Mouse (Mus musculus) testis, adult 10 weeks (tissue): Measurements from ENCODE around the gene Rps19bp1. TPM values are rescaled to one million over a fixed set of nuclear protein-coding genes. Genes with fewer than 3 reads are reported as not detected.

Source experiments
- polyA plus RNA-seq: library from polyadenylated mRNA; stranded (reverse); fragments of 350-450 nt; fragmentation: Illumina TruSeq; extraction: RNeasy Lipid Tissue Mini Kit (QIAGEN cat#74804); gene quantifications from one replicate; pipeline ENCODE4 v1.2.3, GENCODE M21; 2014; ENCODE audit warnings: low read depth, low replicate concordance

The Rps19bp1 gene
- 3.8 TPM for polyA plus RNA-seq

GRCm38 (mm10) chr15:80263610-80264575 lies at the start of gene Rps19bp1:
Gene Rps19bp1 (minus strand): TSS chr15:80264315.

DNA sequence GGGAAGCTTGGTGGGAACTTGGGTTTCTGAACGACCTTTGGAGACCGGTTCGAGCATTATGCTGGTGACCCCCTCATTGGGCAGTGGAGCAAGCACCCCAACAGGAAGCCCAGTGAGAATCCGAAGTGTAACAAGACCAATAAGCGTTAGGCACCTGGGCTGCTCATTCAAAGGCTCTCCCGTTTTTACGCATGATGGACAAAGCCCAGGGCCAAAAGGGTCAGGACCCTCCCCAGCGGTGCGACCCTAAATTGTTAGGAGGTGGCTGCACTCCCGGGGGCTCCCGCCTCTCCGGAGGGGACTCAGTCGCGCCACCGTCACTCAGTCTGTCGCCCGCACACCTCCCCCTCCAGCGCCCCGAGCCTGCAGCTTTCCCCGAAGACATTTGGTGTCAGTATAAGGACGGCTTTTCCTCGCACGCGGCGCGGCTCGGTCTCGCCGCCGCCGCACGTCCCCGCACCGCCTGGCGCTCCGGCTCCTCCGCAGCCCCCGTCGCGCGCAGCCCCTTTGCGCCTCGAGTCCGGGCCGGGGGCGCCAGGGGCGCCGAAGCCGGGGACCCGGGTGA lies 22.8 kb upstream of the Rps19bp1 start, which contains the start of gene Cacna1i:
TSS of gene Cacna1i (plus strand) at position 388 of the 565 bp plus-strand sequence.

DNA sequence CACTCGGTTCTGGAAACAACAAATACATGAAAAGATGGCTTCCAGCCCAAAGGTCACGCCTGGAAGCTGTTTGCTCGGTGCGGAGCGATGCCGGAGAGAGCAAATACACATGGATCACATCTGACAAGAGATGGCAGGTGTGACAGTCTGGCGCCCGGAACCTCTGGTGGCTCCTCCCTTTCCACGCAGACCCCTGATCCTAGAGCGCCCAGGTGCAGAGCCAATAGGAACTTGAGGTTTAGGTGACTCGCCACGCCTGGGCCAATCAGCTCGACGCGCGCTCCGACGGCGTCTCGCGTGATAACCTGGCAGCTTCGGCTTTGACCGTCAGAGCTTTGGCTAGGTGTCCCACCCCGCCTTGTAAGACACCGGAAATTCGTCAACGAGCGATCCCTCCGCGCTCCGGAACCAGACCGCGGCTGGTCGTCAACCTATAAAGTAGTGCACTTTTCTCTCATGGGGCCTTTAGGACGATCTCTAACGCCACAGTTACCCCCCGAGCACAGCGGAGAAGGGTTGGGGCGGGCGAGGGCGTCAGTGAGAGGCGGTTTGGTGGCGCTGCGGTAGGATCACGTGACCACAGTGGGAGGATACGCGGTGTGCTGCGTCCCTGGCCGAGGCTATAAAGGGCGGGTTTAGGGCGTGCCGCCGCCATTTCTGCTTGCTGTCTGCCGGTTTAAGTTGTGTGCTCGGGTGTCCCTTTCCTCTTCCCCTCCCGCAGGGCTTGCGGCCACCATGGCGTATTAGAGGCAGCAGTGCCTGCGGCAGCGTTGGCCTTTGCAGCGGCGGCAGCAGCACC lies 9.1 kb downstream of the Rps19bp1 start, which contains the start of gene Atf4:
TSS of gene Atf4 (plus strand) at position 338 of the 799 bp plus-strand sequence.

DNA sequence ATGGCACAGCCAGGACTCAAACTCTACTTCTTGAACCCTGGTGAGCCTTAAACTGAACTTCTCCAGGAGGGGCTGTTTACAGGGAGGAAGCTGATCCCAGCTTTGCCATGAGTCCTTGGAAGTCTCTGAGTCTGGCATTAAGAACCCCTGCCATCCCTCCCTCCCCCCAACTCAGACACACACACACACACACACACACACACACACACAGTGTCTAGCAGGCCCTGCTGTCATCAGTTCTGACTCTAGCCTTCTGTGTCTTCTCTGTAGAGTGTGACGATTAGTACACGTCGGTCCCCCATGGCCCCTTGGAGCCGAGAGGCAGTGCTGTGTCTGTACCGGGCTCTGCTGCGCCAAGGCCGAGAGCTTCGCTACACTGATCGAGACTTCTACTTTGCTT lies 28.6 kb downstream of the Rps19bp1 start, which contains the start of gene AC140267.1:
TSS of gene AC140267.1 (plus strand) at position 301 of the 400 bp plus-strand sequence.

DNA sequence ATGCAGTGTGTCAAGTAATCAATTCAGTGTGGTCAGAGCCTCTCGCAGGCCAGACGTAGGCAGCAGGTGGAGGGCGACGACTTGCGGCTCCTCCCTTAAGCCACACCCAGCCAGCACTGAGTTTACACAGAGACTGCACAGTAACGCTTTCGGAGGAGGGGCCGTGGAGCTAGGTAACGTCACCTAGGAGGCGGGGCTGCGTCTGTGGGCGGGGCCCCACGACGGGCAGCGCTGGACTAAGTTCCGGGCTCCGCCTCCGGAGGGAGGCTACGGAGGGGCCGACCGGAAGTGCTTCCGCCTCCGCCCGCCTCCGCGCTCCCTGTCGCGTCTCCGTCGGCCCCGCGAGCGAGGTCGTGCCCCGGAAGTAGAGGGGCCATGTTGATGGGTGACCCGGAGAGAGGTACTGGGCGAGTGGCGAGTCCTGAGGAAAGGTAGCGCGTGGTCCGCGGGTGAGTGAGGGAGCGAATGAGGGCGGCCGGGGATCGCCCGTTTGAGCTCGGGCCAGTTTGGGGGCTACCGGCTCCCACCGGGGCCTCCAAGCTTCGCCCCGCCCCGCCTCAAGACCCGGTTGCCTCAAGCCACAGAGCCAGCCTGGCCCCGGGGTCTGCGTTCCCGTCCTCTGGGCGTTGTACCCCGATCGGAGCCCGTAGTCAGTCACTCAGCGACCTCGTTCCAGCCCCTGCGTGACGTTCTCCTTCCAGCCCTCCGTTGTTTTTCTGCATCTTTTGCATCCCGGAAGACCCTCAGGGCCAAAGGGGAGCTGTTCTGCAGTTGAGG lies 30.2 kb downstream of the Rps19bp1 start, which contains the start of gene Mief1:
TSS of gene Mief1 (plus strand) at position 286 of the 777 bp plus-strand sequence.

Other genes with a start within 250 kb of the Rps19bp1 start
- gene Pdgfb, start 249.3 kb downstream of the Rps19bp1 start, polyA plus RNA-seq = 0.08 TPM
- 0.06 TPM for gene Syngr1, start 173.0 kb downstream of the Rps19bp1 start, polyA plus RNA-seq
- 57.2 TPM for gene Rpl3, start 172.4 kb downstream of the Rps19bp1 start, polyA plus RNA-seq
- gene Tab1, start 131.2 kb downstream of the Rps19bp1 start, polyA plus RNA-seq = 0.08 TPM
- gene Mgat3, start 90.6 kb downstream of the Rps19bp1 start, polyA plus RNA-seq = 0.25 TPM
- 19.4 TPM for gene Mief1, start 30.3 kb downstream of the Rps19bp1 start, polyA plus RNA-seq
- not detected for gene AC140267.1, start 28.5 kb downstream of the Rps19bp1 start, polyA plus RNA-seq
- 28.9 TPM for gene Atf4, start 9.1 kb downstream of the Rps19bp1 start, polyA plus RNA-seq
- 0.11 TPM for gene Cacna1i, start 22.9 kb upstream of the Rps19bp1 start, polyA plus RNA-seq